Mouse (Mus musculus) urinary bladder, postnatal 10 days (tissue): ENCODE measurements around the gene Lingo1.

Experiments used
- DNase-seq: peaks from one replicate; pipeline ENCODE4 v3.0.0; 2022; ENCODE audit warnings: low spot score

Lingo1 gene

DNA sequence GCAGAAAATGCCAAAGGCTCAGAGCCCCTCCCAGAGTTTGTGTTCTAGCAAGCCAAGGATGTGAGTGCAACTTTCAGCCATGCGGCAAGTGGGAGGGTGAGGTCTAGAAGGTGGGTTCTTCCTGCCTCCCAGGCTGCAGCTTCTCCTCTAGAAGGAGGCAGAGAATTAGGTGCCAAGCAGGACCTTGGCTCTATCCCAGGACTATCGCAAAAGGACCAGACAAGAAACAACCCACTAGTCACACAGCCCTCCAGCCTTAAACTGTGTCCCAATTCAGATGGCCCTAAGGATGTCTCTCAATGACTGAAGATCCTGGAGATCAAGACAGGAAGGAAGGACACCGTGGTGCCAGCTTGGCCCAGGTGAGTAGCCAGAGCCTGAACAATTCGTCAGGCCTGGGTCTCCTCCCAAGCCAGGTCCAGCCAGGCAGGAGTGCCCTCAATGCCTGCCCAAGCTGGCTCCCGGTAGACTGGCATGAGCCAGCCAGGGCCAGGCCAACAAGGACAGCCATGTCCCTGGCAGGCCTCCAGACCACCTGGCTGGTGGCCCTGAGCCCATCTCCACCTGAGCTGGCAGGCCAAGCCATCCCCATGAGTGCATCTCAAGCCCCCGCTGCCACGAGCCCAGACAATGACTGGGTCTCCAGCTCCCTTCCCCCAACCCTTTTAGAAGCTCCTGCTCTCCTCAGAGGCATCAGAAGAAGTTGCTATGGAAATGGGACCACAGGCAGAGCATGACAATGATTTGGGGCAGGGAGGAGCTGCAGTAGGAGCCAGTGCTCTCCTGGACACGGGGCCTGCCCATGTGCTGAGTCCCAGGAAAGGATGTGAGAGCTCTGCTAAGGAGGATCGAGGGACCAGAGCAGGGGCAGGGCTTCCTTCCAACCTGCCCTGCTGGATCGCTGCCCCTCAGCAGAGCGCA, 19.1 kb downstream of the Lingo1 start:
- no peak for DNase-seq

DNA sequence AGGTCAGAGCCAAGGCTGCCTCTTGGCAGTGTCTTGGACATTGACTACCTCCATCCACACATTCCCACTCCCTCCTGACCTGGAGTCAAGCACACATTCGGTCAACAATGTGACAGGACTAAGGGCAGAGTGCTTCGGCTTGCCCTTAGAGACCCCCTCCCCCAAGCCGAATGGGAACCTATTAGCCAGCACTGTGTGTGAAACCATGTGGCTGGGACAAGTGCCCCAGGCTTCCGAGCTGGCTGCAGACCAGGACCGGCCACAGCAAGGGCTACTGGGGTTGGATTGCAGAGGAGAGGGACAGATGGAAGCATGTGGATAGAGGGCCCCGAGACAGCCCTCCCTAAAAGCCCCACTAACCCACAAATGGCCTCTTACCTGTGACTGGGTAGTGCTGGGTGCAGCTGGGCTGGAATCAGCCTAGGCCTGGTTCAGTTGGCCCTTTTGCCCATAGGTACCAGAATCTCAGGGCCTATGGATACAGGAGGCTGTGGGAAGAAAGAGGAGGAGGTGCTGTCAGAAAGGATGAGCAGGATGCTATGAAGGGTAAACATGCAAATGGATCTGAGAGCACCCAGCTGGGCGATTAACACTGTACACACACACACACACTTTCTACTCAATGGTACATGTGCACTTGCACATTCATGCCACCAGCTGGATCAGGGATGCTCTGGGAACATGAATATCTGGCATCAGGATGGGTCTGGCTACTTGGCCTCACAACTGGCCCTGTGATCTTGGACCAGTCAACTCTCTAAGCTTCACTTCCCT, 20.9 kb downstream of the Lingo1 start:
- no peak for DNase-seq

DNA sequence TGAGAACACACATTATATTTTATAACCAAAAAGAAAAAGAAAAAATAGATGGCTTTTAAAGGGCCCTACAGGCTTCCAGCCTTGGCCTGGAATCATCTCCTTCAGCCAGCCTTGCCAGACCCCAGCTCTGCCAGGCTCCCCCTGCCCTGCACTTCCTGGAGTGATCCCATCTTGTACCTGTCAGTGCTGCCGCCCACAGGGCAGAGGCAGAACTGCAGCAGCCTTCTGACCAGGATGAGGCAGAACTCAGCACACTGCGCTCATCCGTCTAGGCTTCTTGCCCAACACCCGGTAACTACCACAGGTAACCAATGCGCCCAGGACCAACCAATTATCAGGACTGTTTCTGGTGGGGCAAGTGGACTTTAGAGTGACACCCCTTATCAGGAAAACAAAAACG, 22.0 kb downstream of the Lingo1 start:
- DNase-seq, result no peak

DNA sequence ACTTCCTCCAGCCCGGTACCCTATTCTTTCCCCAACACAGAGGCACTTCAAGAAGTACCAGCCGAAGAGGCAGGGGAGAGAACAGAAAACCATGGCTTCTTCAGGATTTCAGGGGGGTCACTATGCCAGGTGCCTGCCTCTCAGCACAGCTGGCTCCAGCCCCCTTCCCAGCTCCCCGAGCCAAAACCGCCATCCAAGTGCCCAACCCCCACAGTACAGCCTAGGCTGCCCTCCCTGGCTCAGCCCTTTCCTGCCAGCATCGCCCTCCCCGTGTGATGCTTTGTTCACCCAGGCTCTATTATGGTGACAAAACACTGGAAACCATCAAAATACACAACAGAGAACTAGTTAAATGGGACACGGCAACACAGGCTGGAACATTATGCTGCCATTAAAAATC, 22.6 kb downstream of the Lingo1 start:
- no peak for DNase-seq

DNA sequence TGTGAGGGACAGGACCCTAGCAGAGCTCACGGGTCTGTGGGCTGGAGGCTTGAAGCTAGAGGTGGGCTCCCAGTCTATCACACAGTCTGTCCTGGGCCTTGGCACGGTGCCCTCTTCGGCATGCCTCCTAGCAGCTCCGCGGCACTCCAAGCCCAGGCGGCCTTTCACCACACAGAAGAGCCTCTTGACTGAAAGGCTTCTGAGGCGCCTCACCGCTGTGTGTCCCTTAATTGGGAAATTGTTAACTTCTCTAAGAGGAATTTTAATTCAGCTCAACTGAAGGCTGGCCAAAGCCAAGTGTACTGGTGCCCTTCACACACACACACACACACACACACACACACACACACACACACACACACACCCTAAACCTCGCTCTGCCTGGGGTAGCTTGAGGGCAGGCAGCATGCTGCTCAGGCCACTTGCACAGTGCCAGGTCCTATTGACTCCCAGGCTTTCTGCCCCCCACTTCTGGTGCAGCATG, 28.6 kb downstream of the Lingo1 start:
- no peak for DNase-seq

DNA sequence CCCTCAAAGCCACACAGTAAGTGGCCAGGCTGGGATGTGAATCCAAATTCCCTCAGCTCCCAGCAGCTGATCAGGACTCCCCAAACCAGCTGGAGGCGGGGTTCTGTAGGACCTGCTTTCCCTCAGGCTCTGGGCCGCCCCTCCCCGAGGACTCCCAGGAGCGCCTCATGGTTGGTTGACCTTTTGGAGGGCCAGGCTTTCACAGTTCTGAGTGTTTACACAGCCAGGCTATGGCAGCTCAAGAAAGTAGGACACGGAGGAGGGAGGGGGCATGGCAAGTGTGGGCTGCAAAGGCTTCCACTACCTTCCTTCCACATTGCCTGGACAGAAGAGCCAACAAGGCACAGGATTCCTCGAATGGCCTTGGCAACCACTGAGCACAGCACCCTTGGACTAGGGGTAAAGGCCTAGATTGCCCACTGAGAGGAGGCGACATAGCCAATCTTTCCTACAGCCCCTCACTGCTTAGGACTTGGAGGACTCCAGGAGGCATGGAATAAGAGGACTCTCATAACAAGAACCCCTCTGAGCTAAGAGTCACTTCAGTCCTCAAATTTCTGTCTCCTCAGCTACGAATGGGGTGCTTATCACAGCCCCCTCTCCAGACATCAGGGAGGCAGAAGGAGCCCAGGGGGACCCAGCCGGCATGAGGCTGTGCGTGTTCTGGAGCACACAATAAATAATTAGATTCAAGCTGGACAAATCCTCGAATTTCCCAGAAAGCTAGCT, 29.5 kb downstream of the Lingo1 start:
- no peak for DNase-seq

DNA sequence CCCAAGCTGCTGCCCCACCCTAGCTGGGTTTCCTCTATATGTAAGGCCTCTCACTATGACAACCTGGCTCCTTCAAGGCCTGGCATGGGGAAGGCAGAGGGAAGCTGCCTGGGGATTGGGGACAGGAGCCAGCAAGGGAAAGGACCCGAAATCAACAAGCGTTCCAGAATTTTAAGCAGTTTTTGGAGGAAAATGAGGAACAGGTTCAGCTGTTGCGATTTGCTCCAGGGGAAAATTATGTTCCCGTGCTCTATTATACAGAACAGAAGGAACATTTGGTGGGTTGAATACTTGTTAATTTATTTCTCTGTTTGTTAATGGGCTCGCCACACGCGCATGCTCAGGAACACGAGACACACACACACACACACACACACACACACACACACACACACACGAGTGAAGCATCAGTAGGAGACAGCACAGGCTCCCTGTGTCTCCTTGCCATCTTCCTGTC, 34.1 kb downstream of the Lingo1 start:
- DNase-seq, result no peak

DNA sequence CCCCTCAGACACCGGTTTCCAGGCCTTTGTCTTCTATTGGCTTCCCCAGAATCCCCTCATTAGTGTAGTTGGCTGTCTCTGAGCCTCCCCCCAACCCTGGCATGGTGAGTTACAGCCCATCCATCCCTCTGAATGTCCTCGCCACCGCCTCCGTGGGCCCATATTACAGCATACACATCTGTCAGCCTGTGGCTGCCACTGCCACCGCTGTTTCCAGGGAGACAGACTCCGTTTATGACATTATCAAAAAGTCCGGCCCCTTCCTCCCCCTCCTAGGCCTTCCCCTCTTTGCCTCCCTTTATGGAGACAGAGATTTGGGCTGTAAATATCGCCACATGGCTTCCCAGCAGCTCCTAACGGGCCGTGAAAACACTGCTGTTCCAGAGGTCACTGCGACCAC, 38.5 kb downstream of the Lingo1 start:
- DNase-seq, result no peak

DNA sequence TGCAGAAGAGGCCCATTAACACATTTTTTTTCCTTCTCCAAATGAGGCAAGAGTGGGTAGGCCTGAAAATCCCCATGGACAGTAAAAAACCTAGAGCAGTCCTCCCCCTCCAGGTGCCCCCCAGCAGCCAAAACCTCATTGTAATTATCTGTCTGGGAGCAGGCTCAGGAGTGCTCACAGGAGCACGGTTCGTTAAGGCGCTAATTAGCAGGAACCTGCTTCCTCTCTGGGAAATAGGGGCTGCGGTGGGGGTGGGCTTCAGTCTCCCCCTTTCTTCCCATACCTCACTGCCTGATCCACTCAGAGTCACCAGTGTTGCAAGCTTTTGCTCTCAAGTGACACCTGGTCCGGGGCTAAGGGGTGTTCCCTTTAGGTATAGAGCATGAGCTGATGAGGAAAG, 41.1 kb downstream of the Lingo1 start:
- DNase-seq, result no peak

DNA sequence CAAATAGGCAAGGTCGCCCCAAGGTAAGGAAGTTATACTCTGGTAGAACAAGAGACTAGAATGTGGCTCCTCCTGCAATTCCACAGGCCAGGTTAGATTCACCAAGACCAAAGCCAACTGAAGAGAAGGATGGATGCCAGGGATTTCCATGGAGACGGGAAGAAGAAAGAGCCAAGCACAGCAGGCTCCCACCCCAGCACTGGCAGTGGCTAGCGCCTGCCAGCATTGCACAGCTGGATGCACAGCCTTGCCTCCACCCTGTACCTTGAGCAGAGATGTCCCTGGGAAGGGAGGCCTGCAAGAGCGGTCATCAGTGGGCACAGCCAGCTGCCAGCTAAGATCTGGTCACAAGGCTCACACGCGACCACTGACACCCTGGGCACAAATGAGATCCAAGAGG, 42.9 kb downstream of the Lingo1 start:
- no peak for DNase-seq

DNA sequence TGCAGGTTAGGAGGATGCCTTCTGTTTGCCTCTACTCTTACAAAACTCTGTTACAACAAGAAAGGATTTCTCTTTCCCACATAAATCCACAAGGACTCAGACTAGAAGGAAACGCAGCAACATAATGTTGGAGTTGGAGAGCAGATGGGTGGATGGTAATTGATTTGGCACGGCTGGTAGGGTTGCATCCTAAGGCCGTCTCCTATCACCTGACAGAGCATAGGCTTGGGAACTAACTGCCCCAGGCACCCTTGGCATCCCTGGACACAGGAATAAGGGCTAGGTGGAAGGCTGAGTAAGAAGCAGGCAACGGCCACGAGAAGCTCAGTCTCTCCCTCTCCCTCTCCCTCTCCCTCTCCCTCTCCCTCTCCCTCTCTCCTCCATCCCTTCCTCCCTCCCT, 48.2 kb downstream of the Lingo1 start:
- DNase-seq, result no peak

DNA sequence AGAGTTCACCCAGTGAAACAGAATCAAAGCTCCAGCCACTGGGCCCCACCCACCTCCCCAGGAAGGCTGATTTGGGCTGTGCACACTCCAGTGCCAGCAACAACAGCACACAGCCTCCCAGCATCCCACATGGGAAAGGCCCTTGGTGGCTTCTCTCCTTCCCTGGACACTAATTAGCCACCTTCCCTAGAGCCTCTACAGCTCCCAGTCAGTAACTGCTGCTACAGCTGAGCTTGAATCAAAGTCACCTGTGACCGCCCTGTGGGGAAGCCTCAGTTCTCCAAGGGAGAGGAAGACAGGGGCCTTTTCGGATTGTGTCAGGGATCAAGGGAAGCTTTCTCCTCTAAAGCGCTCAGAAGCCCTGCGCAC, 49.4 kb downstream of the Lingo1 start:
- no peak for DNase-seq

DNA sequence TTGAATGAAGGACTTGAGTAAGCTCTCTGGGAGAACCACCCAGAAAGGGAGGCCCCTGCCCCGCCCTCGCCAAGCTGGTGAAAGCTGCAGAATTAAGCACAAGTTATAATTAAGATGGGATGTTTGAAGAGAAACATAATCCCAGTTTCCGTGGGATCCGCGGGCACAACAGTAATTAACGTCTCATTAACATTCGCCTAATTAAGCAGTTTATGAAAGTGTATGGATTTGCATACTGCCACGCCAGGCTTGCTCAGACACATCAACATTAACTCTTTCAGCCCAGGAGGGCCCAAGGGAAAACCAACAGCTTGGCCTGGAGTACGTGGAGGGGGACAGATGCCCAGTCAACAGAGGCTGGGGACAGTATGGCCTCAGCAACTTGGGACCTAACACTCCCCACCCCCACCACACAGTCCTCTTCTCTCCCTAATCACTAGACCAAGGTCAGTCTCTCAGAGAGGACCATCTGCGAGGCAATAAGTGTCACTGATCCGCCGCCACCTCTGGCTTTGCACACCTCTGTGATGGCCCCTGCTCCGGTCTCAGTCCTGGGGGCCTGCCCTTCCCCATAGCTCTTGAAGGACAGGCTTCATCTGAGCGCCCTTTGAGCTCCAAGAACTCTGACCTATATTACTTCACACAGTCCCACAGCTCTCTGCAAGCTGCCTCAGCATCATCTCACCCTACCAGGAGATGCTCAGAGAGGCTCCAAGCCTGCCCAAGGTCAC, 49.9 kb downstream of the Lingo1 start:
- DNase-seq, result no peak

DNA sequence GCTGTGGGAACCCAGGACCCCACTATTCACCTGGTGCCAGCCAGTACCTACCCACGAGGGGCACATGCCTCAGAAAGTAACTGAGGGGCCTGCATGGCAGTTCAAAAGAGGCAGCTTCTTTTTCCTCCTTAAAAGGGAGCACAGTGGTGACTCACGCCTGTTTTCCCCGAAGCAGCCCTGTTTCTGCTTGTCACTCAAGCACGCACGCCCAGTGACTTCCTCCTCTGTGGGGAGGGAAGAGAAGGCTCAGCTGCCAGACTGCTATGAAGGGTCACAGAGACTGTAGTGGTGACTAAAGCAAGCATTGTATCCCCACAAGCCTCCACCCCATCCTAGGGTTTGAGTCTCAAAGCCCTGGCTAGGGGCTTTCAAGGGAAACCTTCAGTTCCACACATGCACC, 51.9 kb downstream of the Lingo1 start:
- DNase-seq, result no peak

DNA sequence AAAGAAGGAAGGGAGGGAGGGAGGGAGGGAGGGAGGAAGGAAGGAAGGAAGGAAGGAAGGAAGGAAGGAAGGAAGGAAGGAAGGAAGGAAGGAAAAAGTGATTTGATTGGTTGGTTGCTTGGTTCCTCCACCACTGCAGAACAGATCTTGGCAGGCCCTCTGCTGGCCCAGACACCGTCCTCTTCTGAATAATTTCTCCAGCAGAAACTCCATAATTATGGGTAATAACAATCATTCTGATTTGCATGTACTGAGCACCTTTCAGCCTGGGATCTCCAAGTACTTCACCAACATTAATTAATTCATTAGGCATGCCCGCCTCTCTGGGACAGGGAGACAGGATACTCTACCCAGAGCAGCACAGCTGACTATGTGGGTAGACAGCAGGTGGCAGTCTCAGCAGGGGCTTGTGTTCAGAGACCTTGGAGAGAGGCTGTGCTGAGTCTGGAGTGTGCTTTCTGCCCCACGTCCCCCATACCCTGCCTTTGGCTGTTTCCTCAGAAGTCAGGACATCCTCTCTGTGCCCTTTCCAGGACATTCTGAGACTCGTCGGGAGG, 57.0 kb downstream of the Lingo1 start:
- no peak for DNase-seq

DNA sequence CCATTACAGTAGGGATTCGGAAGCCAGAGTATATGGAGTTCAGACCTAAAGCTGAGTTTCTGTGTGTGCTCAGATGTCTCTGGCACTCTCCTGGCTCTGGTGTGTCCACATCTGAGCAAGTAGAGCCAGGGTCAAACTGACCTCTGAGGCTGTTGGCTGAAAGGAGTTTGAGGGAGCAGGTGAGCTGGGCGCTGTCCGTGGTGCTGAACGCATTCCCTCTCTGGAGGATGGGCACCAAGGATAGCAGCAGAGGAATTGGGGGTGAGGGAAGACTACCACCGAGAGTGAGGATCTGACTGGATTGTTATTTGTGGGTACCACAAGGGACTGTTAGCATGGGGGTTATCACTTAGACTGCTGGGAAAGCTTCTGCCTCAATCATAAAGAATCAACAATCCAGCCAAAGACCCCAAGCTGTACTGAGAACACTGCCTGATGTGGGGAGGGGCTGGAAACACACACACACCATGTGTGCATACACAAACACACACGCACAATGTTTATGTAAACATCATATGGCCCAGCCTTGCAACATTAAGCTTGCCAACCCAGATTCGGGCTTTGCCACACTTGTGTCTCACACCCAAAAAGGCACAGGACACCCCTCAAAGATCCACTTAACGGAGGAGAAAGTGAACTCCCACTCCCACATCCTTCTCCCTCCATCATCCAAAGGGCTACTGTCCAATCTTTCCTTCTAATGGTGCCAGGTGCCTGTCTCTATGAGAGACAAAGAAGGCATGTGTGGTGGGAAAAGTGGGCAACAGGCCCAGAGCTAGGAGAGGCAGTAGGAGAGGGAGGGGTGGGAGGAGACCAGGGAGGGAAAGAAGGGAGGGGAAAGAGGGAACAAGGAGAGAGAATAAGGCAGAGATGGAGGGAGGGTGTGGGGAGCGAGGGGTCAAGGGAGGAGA, 57.8 kb downstream of the Lingo1 start:
- DNase-seq, result no peak

DNA sequence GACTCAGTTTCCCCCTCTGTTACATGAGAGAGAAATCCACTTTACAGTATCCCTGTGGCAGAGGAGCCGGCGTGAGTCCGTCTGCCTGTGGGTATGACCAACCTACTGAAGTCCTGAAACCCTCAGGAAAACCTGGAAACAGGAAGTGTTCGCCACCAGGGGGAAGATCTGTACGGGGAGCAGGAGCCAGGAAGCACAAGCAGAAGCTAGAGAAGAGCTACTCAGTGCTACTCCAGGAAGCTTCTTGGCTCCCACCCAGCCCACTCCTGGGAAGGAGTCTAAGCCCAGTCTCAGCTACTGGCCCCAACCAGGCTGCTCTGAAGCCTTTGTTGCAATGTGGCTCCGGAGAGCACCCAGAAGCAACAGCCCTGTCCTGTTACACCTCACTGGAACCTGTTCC, 61.9 kb downstream of the Lingo1 start:
- no peak for DNase-seq

DNA sequence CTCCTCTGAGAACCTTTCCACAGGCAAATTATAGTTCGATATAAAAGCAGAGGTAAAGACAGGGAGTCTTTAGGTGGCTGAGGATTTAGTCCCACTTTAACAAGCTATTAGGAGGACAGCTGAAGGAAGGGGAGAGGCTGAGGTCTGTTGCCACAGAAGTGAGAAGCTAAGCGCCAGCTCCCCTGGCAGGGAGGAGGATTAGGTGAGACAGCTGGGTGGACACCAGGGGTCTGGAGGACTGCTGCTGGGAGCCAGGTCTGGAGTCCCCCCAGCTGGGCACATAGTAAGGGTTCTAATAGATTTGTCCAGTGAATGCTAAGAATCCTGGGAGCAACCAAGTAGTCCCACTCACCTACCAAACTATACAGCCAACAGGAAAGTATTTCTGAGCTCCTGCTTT, 65.3 kb downstream of the Lingo1 start:
- no peak for DNase-seq

DNA sequence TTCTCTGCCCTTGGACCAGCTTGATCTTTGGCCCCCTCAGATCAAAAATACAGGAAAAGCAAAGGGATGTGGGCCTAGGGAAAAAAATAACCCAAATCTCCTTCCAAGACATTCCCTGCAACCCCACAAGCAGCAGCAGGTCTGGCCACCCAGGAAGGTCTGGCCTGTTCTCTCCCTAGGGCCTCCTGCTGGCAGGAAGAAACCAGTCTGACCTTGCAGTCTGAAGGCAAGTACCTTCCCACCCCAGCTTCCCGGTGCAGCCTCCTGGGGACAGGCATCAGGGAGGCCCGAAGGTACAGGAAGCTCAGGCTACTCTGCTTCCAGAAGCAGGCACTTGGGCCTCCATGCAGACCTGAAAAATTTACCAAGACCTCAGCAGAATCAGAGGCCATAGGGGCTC, 67.1 kb downstream of the Lingo1 start:
- DNase-seq, result no peak
